Mouse (Mus musculus): ENCODE measurements around the gene Hrh3.

- TF ChIP-seq CTCF (IDR thresholded peaks at IDR 0.05; ENCODE audit: borderline replicate concordance, control insufficient read depth, extremely low read depth, insufficient read depth, low read length, poor library complexity) (no peak), POLR2A (IDR thresholded peaks at IDR 0.05; ENCODE audit: control insufficient read depth, extremely low read depth, insufficient read depth, low read length, poor library complexity) (no peak)
These were observed at the start of gene Hrh3 for GRCm38 (mm10) chr2:180103978-180104658.

Data from thymus, adult 2 months (tissue).